Mouse (Mus musculus) stomach, embryonic 16.5 days (tissue): ENCODE results near the gene Lrig1. TPM values are rescaled to one million over a fixed set of nuclear protein-coding genes. Genes with fewer than 3 reads are reported as not detected.

ENCODE experiments used
- ATAC-seq: fragments of 200-750 bp; cut with Nextera tagmentation; 2 replicates; pipeline ENCODE4 v1.8.0; 2017; ENCODE audit warnings: moderate number of reproducible peaks, moderate TSS enrichment; ENCODE audit not compliant: insufficient read depth, low FRiP score
- H3K27ac ChIP-seq: fragments of 300-500 bp; sonication (generic); 2 replicates; pipeline ENCODE4 v1.5.1; 2014; ENCODE audit warnings: low read length
- H3K27me3 ChIP-seq: fragments of 300-500 bp; sonication (generic); 2 replicates; pipeline ENCODE4 v1.6.1; 2014; ENCODE audit warnings: low read length, control low read depth, mixed read lengths; ENCODE audit not compliant: control insufficient read depth, insufficient read depth
- H3K36me3 ChIP-seq: fragments of 300-500 bp; sonication (generic); 2 replicates; pipeline ENCODE4 v1.6.1; 2014; ENCODE audit warnings: low read length; ENCODE audit not compliant: control insufficient read depth, insufficient read depth
- H3K4me1 ChIP-seq: fragments of 300-500 bp; sonication (generic); 2 replicates; pipeline ENCODE4 v1.6.1; 2014; ENCODE audit warnings: low read length, control low read depth, mixed read lengths; ENCODE audit not compliant: control insufficient read depth, insufficient read depth
- H3K4me2 ChIP-seq: fragments of 300-500 bp; sonication (generic); 2 replicates; pipeline ENCODE4 v1.6.1; 2014; ENCODE audit warnings: low read depth, low read length, mixed read lengths
- H3K4me3 ChIP-seq: fragments of 300-500 bp; sonication (generic); replicated peaks from 2 replicates; pipeline ENCODE4 v1.5.1; 2014; ENCODE audit warnings: mild to moderate bottlenecking, low read length
- H3K9ac ChIP-seq: fragments of 300-500 bp; sonication (generic); 2 replicates; pipeline ENCODE4 v1.6.1; 2014; ENCODE audit warnings: low read length
- H3K9me3 ChIP-seq: fragments of 300-500 bp; sonication (generic); replicated peaks from 2 replicates; pipeline ENCODE4 v1.6.1; 2016; ENCODE audit warnings: low read length, control low read depth; ENCODE audit not compliant: control insufficient read depth
- WGBS: fragments of 180-500 bp; shearing (Covaris S2); extraction: QIAGEN DNeasy Blood & Tissue Kit; methylation state at CpG from one replicate; pipeline ENCODE4 v1.1.7; 2014; 5-methylcytosine and 5-hydroxymethylcytosine counted together
- polyA plus RNA-seq: library from polyadenylated mRNA; unstranded; fragments of >200 nt; fragmentation: Nextera tagmentation; extraction: Ambion mirVana; gene quantifications from 2 replicates; pipeline ENCODE4 v1.2.1, GENCODE M21; 2015

Lrig1 gene
- polyA plus RNA-seq, 1 experiment from 2014 or later, result 18.3 TPM

DNA sequence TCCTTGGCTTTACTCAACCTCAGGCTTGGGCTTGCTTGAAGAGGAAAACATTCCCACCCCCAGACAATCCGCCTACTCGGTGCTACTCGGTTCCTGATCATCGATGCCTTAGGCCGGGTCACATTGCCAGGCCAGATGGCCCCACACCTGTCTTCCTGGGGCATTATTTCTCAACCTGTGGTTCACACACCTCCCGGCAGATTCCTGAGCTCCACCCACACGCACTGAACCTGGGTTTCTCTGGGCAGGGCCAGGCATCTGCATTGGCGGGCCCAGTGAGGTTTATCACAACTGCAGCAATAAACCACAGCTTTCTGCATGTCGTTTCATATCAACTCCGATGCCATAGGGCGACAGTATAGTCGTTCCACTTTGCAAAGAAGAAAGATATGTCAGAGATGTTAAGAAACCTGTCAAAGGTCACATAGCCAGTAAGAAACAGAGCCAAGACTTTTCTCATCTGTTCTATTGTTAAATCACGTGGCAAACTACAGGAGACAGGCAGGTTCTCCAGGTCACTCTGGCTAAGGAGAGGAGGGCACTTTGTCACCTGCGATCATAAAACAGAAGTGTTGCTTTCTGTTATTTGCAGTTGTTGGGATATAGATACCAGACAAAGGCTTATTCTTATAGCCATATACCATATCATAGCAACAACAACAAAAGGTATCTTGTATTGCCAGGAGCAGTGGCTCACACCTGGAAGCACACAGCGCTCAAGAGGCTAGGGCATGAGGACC is 18.8 kb upstream of the Lrig1 start:
- 74% methylated on average over 15 of the region's 15 CpGs for WGBS
- Histone ChIP-seq H3K27ac (peak overlapping the region; percentile 85), H3K9ac (no peak overlapping the region), H3K4me3 (no peak overlapping the region), H3K4me2 (no peak overlapping the region), H3K36me3 (no peaks in the 10 kb centered on the region), H3K9me3 (no peaks in the 10 kb centered on the region), H3K27me3 (no peaks in the 10 kb centered on the region), H3K4me1 (peaks cover 10% of the 10 kb centered on the region; the same call in 1 of the 2 replicates)
- 0 out of 2 replicates have a peak, but pooled peaks have one; percentile 45 for ATAC-seq

- Histone ChIP-seq H3K4me2 (no peak overlapping the region), H3K27ac (peak overlapping the region; percentile 85), H3K4me3 (no peak overlapping the region), H3K9me3 (no peaks in the 10 kb centered on the region), H3K27me3 (no peaks in the 10 kb centered on the region), H3K9ac (0 out of 2 replicates have a peak overlapping the region, but pooled peaks have one; percentile 20), H3K4me1 (peaks cover 10% of the 10 kb centered on the region; the same call in 1 of the 2 replicates), H3K36me3 (no peaks in the 10 kb centered on the region)
- ATAC-seq, result peak; percentile 74; the same call in 1 of the 2 replicates
- WGBS, result 45% methylated on average over 7 of the region's 7 CpGs
Measured at GRCm38 (mm10) chr6:94717705-94718489, 17.9 kb upstream of the Lrig1 start.

- WGBS, result 55% methylated on average over 4 of the region's 4 CpGs
- Histone ChIP-seq H3K4me2 (no peak overlapping the region), H3K36me3 (no peaks in the 10 kb centered on the region), H3K9me3 (no peaks in the 10 kb centered on the region), H3K27me3 (no peaks in the 10 kb centered on the region), H3K9ac (no peak overlapping the region), H3K4me3 (no peak overlapping the region), H3K27ac (no peak overlapping the region), H3K4me1 (peaks cover 10% of the 10 kb centered on the region; the same call in 1 of the 2 replicates)
- ATAC-seq, result no peak
Measured at GRCm38 (mm10) chr6:94715645-94715940, 15.6 kb upstream of the Lrig1 start.

DNA sequence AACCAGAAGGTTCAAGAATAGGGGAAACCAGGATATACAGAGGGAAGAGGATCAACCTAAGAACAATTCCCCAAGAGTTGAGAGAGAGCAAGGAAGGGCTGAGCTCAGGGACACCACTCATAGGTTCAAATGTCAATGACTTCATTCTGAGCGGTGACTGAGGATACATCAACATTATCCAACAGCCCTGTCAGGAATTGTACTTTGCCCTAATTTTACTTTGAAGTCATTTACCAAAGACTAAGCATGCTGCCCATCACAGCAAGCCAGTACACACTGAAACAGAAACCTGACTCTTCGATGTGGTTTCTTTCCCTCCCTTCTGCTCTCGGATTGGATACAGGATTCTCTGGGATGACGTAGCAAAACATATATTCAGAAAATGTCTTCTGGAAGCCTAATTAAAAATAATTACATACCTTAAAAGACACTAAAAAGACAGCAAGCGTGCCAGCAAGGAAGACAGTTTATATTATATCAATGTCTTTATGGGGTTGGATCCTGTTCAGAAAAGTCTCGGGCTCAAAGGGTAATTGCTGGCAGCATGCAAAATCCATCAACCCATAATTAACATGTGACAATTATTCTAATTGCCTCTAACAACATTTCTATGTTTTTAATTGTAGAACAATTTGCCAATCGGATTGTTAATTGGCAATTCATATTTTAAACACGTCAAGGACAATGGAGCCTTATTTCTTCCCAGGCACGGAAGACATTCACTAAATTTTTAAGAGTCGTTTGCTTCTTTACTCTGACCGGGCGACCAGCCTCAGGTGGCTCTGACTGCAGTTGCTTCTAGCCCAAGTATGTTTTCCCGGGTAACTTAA is 15.1 kb upstream of the Lrig1 start:
- Histone ChIP-seq H3K4me1 (peaks cover 10% of the 10 kb centered on the region; the same call in 1 of the 2 replicates), H3K4me3 (no peak overlapping the region), H3K4me2 (no peak overlapping the region), H3K27ac (no peak overlapping the region), H3K27me3 (no peaks in the 10 kb centered on the region), H3K9ac (no peak overlapping the region), H3K9me3 (no peaks in the 10 kb centered on the region), H3K36me3 (no peaks in the 10 kb centered on the region)
- WGBS, result 57% methylated on average over 13 of the region's 13 CpGs
- ATAC-seq, result no peak

GRCm38 (mm10) chr6:94709832-94710231 is 9.9 kb upstream of the Lrig1 start:
- H3K4me2 ChIP-seq, result no peak overlapping the region
- H3K4me1 ChIP-seq, result no peaks in the 10 kb centered on the region
- no peaks in the 10 kb centered on the region for H3K36me3 ChIP-seq
- no peak overlapping the region for H3K9ac ChIP-seq
- H3K9me3 ChIP-seq, result no peaks in the 10 kb centered on the region
- WGBS, result 42% methylated on average over 3 of the region's 3 CpGs
- no peak overlapping the region for H3K4me3 ChIP-seq
- no peaks in the 10 kb centered on the region for H3K27me3 ChIP-seq
- H3K27ac ChIP-seq, result no peak overlapping the region
- ATAC-seq, result no peak

DNA sequence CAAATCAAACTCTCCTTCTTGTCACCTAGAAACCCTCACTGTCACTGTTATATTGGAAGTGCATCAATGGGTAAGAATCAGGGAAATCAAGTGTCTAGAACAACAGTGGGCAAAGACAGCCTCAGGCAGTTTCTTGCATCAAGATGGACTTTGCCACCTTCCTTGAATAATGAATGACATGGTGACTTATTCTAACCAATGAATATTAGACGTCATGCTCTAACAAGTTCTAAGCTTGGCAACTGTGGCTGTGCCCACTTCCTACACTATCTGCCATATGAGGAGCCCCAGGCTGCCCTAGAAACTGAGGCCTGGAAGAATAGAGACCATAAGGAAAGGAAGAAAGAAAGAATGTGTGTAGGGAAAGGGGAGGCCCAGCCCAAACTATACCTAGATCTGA is 9.2 kb upstream of the Lrig1 start:
- no peak for ATAC-seq

DNA sequence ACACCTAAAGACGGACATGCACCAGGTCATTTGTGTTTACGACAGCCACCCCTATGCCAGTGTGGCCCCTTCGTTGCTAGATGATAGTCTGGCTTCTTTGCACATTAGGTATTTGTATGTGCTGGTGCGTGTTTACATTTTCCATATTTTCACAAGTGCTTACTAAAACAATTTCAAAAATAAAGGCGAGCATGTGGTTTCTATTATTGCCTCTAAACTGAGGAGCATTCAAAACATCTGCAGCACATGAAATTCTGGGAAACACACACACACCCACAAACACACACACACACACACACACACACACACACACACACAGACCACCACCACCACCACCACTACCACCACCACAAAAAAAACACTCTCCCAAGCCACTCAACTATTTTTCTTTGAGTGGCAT is 7.3 kb upstream of the Lrig1 start:
- no peaks in the 10 kb centered on the region for H3K36me3 ChIP-seq
- no peaks in the 10 kb centered on the region for H3K4me1 ChIP-seq
- H3K27me3 ChIP-seq, result no peaks in the 10 kb centered on the region
- WGBS, result 75% methylated on average over 5 of the region's 5 CpGs
- no peak overlapping the region for H3K9ac ChIP-seq
- H3K4me2 ChIP-seq, result no peak overlapping the region
- no peaks in the 10 kb centered on the region for H3K9me3 ChIP-seq
- H3K4me3 ChIP-seq, result no peak overlapping the region
- ATAC-seq, result no peak
- no peak overlapping the region for H3K27ac ChIP-seq

More for the DNA sequence above, 9.2 kb upstream of the Lrig1 start:
- Histone ChIP-seq H3K36me3 (no peaks in the 10 kb centered on the region), H3K27ac (no peak overlapping the region), H3K4me1 (no peaks in the 10 kb centered on the region), H3K9me3 (no peaks in the 10 kb centered on the region), H3K27me3 (no peaks in the 10 kb centered on the region), H3K9ac (no peak overlapping the region), H3K4me3 (no peak overlapping the region), H3K4me2 (no peak overlapping the region)
- WGBS, result 77% methylated on average over 1 of the region's 1 CpGs

- no peak overlapping the region for H3K27ac ChIP-seq
- no peak overlapping the region for H3K4me2 ChIP-seq
- H3K9me3 ChIP-seq, result no peaks in the 10 kb centered on the region
- H3K9ac ChIP-seq, result no peak overlapping the region
- H3K4me1 ChIP-seq, result peaks cover 5% of the 10 kb centered on the region; the same call in 1 of the 2 replicates
- 76% methylated on average over 1 of the region's 1 CpGs for WGBS
- H3K36me3 ChIP-seq, result no peaks in the 10 kb centered on the region
- ATAC-seq, result no peak
- H3K27me3 ChIP-seq, result no peaks in the 10 kb centered on the region
- H3K4me3 ChIP-seq, result no peak overlapping the region
Measured at GRCm38 (mm10) chr6:94705931-94706330, 6.0 kb upstream of the Lrig1 start.
